Mouse (Mus musculus) adrenal gland, adult 2 months (tissue): Measurements from ENCODE around the gene Tax1bp1. TPM values are rescaled to one million over a fixed set of nuclear protein-coding genes. Genes with fewer than 3 reads are reported as not detected.
"Not testable (repeated sequence)": the region's sequence is repeated elsewhere in the genome, so short reads cannot be mapped to it uniquely, and the experiment has no call there.

Source experiments
- DNase-seq: peaks from one replicate; pipeline ENCODE4 v3.0.0; 2021
- long read RNA-seq: library from polyadenylated mRNA; stranded (forward); transcript quantifications from one replicate; pipeline ENCODE4 v2.0.0, GENCODE M21; 2021
- polyA plus RNA-seq: library from polyadenylated mRNA; depleted of rRNA; stranded (reverse); fragments of >200 nt; gene quantifications from 2 replicates; pipeline ENCODE4 v1.2.3, GENCODE M21; 2012; rRNA removed
- total RNA-seq, 2 experiments: library from RNA; stranded (reverse); gene quantifications; 2 replicates each; pipeline ENCODE4 v1.2.3; 2021

The Tax1bp1 gene
- 100 to 1,000 TPM; 182 to 219 TPM for total RNA-seq
- 5.7 and 7.7 TPM in 2 replicates for polyA plus RNA-seq
- long read RNA-seq, transcript Tax1bp1-201 (18 exons, 3,285 nt), result major isoform, 147 of 161 reads
- long read RNA-seq, partial matches to known transcripts, result 6 of 161 reads
- long read RNA-seq, other reads (novel, unspliced or antisense), result 8 of 161 reads

- DNase-seq, result peak; percentile 96
Observed at GRCm38 (mm10) chr6:52713104-52713896, at the start of gene Tax1bp1. Gene Tax1bp1 (plus strand): TSS chr6:52713729.

GRCm38 (mm10) chr6:52667641-52668040 is 45.9 kb upstream of the Tax1bp1 start:
- DNase-seq, result no peak

- DNase-seq, result not testable (repeated sequence)
Observed at GRCm38 (mm10) chr6:52669878-52670277, 43.7 kb upstream of the Tax1bp1 start.

GRCm38 (mm10) chr6:52671791-52672190 is 41.7 kb upstream of the Tax1bp1 start:
- DNase-seq, result peak; percentile 15

- DNase-seq, result no peak
Observed at GRCm38 (mm10) chr6:52672539-52672938, 41.0 kb upstream of the Tax1bp1 start.

- DNase-seq, result no peak
Observed at GRCm38 (mm10) chr6:52673706-52674105, 39.8 kb upstream of the Tax1bp1 start.

- DNase-seq, result peak; percentile 15
Observed at GRCm38 (mm10) chr6:52674541-52674940, 39.0 kb upstream of the Tax1bp1 start.

GRCm38 (mm10) chr6:52675222-52675921 is 38.2 kb upstream of the Tax1bp1 start:
- peak; percentile 13 for DNase-seq

- not testable (repeated sequence) for DNase-seq
Observed at GRCm38 (mm10) chr6:52677534-52677933, 36.0 kb upstream of the Tax1bp1 start.

GRCm38 (mm10) chr6:52679565-52679964 is 34.0 kb upstream of the Tax1bp1 start:
- peak; percentile 21 for DNase-seq

- DNase-seq, result no peak
Observed at GRCm38 (mm10) chr6:52680458-52681032, 33.0 kb upstream of the Tax1bp1 start.

GRCm38 (mm10) chr6:52681847-52682485 is 31.6 kb upstream of the Tax1bp1 start:
- DNase-seq, result no peak

GRCm38 (mm10) chr6:52682607-52683006 is 30.9 kb upstream of the Tax1bp1 start:
- DNase-seq, result no peak

- no peak for DNase-seq
Observed at GRCm38 (mm10) chr6:52686901-52687500, 26.5 kb upstream of the Tax1bp1 start.

- no peak for DNase-seq
Observed at GRCm38 (mm10) chr6:52690365-52690764, 23.2 kb upstream of the Tax1bp1 start.

GRCm38 (mm10) chr6:52691800-52692199 is 21.7 kb upstream of the Tax1bp1 start:
- no peak for DNase-seq

GRCm38 (mm10) chr6:52692451-52693063 is 21.0 kb upstream of the Tax1bp1 start:
- DNase-seq, result peak; percentile 76

GRCm38 (mm10) chr6:52697964-52698535 is 15.5 kb upstream of the Tax1bp1 start:
- DNase-seq, result no peak

- no peak for DNase-seq
Observed at GRCm38 (mm10) chr6:52699050-52699449, 14.5 kb upstream of the Tax1bp1 start.

- no peak for DNase-seq
Observed at GRCm38 (mm10) chr6:52699899-52700298, 13.6 kb upstream of the Tax1bp1 start.

- DNase-seq, result no peak
Observed at GRCm38 (mm10) chr6:52703263-52703662, 10.3 kb upstream of the Tax1bp1 start.
